Mouse (Mus musculus) CH12.LX (cell line): Measurements from ENCODE around the gene Rabep1.

ENCODE experiments used
- CHD2 ChIP-seq: IDR thresholded peaks from 2 replicates; pipeline ENCODE4 v1.6.1; 2011; ENCODE audit warnings: low read length, improper control_type of control experiment
- CTCF ChIP-seq, 2 experiments: IDR thresholded peaks in 1 of 2; conservative IDR thresholded peaks in 1 of 2; 2 replicates each; pipeline ENCODE4 v1.5.1; 2011 to 2012; ENCODE audit warnings: low read depth in 2 of 2, low read length in 2 of 2, improper control_type of control experiment in 1 of 2, inconsistent platforms in 1 of 2, mild to moderate bottlenecking in 1 of 2, moderate library complexity in 1 of 2
- EP300 ChIP-seq: IDR thresholded peaks from 2 replicates; pipeline ENCODE4 v1.6.1; 2011; ENCODE audit warnings: low read length, improper control_type of control experiment
- MEF2A ChIP-seq: IDR thresholded peaks from 2 replicates; pipeline ENCODE4 v1.6.1; 2014; ENCODE audit warnings: low read depth, mild to moderate bottlenecking, inconsistent platforms, low read length, improper control_type of control experiment, borderline replicate concordance
- NELFE ChIP-seq: IDR thresholded peaks from 2 replicates; pipeline ENCODE4 v1.6.1; 2011; ENCODE audit warnings: low read depth, low read length, improper control_type of control experiment
- POLR2A ChIP-seq: IDR thresholded peaks from 2 replicates; pipeline ENCODE4 v1.6.1; 2011; ENCODE audit warnings: low read depth, mild to moderate bottlenecking, improper control_type of control experiment, low read length
- POLR2AphosphoS2 ChIP-seq: IDR thresholded peaks from 2 replicates; pipeline ENCODE4 v1.6.1; 2011; ENCODE audit warnings: low read depth, low read length, improper control_type of control experiment
- TCF12 ChIP-seq: IDR thresholded peaks from 2 replicates; pipeline ENCODE4 v1.6.1; 2014; ENCODE audit warnings: low read depth, mild to moderate bottlenecking, inconsistent platforms, low read length, improper control_type of control experiment
- USF1 ChIP-seq: IDR thresholded peaks from 2 replicates; pipeline ENCODE4 v1.6.1; 2014; ENCODE audit warnings: low read depth, mild to moderate bottlenecking, inconsistent platforms, low read length, improper control_type of control experiment
- USF2 ChIP-seq: conservative IDR thresholded peaks from 2 replicates; pipeline ENCODE4 v1.6.1; 2011; ENCODE audit warnings: low read depth, low read length, improper control_type of control experiment
- ZNF384 ChIP-seq: IDR thresholded peaks from 2 replicates; pipeline ENCODE4 v1.6.1; 2012; ENCODE audit warnings: low read depth, low read length, improper control_type of control experiment, inconsistent platforms

GRCm38 (mm10) chr11:70935316-70935715 lies 90.7 kb downstream of the Rabep1 start:
- no peak for TF ChIP-seq EP300
- TF ChIP-seq CTCF (conservative IDR thresholded peaks at IDR 0.05 in 1 of 2, IDR thresholded peaks at IDR 0.05 in 1 of 2; ENCODE audit: low read depth in 2 of 2, low read length in 2 of 2): peak in 1 of 2 experiments; percentile 24; a peak in 1 of 4 replicates
- TF ChIP-seq MEF2A: no peak
- no peak for TF ChIP-seq POLR2A
- no peak for TF ChIP-seq NELFE
- TF ChIP-seq USF1: no peak
- TF ChIP-seq TCF12: no peak
- TF ChIP-seq POLR2AphosphoS2: no peak
- no peak for TF ChIP-seq CHD2
- no peak for TF ChIP-seq USF2
- TF ChIP-seq ZNF384: no peak
